Mouse (Mus musculus) right cerebral cortex, adult 2 months (tissue): ENCODE data around the gene 2610301B20Rik.
"Not testable (repeated sequence)": the region's sequence is repeated elsewhere in the genome, so short reads cannot be mapped to it uniquely, and the experiment has no call there.

Experiments used
- DNase-seq, 2 experiments: peaks; one replicate each; pipeline ENCODE4 v3.0.0; 2021 to 2022; ENCODE audit warnings: low spot score in 2 of 2

Gene 2610301B20Rik

DNA sequence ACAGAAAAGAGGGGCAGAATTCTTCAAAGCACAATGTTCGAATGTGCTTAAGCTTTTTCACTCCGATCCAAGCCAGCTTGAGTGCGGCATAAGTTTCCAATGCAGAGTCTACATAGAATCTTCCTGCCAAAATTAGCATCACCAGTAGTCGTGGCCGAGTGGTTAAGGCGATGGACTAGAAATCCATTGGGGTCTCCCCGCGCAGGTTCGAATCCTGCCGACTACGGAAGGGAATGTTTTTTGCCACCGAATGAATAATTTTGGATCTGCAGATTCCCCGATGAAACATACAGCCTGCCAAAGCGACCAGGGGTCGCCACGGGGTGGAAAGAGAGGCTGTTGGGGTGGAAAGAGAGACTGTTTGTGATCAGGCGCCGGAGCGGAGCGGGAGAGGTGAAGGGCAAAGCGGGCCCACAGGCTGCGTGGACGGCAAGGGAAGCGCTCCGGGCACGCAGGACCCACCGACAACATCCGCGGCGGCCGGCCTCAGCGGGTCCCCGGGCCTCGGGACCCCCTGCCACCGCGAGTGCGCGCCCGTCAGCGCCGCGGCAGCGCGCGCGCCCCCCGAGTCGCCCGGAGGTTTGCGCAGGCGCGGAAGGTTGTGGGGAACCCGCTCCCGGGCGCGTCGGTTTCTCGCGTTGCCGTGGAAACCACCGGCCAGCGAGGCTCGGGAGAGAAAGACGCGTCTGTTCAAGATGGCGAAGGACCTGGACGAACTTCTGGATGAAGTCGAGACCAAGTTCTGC lies at the start of gene 2610301B20Rik:
Gene 2610301B20Rik, plus strand, starts transcription at position 579 of the 746 bp plus-strand sequence.
- DNase-seq = peak; percentile 95 to 98

DNA sequence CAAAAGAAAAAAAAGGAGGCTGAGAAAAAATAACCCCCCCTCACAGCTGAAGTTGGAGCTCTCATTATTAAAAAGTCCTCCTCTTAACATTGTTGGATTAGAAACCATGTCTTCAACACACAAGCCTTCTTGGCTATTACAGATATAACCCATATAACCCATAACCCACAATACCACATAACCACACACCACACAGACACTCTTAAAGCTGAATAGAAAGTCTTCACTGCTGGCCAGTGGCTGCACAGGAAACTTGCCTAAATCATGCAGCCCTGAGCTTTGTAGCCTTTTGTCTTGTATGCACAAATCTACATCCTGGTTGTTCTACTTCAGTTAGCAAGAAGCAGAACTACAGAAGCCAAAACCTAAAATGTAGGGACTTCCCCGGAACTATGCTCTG lies 41.0 kb upstream of the 2610301B20Rik start:
- no peak for DNase-seq

DNA sequence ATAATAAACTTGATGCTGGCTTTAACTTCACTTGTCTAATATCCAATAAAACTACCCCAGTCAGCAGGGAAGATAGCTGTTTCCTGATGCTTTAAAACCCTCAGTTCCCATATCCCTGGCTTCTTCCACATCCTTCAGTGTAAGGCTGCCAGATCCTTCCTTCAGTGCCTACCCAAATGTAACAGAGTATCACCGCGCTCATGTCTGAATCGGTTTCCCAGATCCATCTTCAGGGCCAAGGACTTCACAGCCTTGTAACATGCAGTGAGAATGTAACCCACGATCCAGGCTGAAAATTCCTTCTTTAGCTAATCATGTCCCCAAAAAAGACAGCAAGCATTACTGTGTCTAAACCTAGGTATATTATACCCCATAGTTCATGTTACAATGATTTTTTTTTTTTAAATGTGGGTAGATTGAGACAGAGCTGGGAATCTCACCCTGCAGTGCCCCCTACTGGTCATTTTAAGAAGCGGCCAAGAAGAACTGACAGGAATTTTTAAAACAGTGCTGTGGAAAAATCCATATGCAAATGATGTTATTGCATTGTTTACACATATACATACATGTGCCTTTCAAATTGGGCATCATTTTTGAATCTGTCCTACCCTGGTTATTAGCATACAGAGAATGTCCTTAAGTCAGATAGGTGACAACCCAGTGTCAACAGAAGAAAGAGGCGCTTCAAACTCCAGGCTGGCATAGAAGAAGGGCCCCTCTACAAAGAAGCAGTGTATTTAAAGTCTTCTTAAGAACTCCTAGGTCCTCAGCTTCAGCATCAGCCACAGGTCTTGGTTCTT lies 38.8 kb upstream of the 2610301B20Rik start:
- DNase-seq = peak; percentile 45

DNA sequence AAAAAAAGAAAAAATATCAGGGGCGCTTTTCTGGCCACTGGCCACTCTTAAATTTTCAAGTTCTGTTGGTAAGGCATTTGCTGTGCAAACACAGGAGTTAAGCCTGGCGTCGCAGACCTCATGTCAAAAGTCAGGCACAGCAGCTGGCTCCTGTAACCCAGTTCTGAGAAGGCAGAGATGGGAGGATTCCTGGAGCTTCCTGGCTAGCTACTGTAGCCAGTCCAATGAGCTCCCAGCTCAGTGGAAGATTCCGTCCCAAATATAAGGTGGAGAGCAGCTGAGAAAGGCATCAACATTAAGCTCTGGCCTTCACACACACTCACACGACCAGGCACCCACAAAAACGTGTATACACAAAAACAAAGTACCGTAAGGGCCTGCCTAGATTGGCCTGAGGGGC lies 28.4 kb upstream of the 2610301B20Rik start:
- no peak for DNase-seq

DNA sequence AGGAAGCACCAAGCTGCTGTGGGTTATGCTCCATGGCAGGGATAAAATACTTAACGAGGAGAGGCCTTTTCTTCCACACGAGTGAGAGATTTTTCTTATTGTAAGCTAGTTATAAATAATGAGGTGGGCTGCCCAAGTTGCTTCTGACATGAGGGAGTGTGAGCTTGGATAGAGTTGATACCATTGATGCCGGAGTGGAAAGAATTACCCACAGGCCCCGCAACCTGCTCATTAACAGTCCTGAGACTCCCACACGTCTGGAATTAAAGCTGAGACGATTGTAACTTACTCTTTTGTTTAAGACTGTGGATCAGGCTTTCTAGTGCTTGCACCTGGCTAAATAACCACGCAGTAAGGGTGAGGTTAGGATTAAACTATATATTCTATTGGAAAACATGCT lies 24.5 kb upstream of the 2610301B20Rik start:
- no peak for DNase-seq

DNA sequence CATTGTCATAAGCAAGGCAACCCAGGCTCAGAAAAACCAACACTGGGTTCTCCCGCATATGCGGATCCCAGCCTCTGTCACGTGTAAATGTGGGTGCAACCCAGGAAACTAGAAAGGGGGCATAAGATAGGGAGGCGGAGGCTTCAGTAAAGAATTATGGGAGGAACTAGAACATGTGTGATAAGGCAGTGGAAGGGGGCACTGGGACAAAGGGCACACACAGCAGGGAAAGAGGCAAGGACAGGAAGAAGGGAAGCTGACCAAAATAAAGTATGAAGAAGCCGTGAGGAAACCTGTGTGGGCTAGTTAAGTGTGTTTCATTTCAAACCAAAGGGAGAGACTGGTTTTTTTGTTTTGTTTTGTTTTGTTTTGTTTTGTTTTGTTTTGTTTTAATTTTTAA lies 23.3 kb upstream of the 2610301B20Rik start:
- DNase-seq = no peak

DNA sequence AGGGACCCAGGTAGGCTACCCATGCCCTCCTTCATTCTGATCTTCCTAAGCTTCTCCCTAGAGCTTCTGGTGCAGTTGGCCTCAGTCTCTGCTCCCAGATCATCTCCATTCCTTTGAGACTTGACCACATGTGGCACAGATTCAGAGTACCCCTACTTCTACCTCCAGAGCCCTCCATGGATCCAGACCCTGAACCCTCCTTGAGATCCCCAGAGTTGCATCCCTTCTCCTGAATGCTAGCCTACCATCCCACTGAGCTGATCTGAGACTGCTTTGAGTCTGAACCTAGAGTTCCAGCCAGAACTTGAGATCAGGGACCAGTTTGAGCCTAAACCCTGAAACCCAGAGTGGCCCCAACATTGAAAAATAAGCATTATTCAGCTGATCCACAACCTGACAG lies 15.1 kb upstream of the 2610301B20Rik start:
- no peak for DNase-seq

DNA sequence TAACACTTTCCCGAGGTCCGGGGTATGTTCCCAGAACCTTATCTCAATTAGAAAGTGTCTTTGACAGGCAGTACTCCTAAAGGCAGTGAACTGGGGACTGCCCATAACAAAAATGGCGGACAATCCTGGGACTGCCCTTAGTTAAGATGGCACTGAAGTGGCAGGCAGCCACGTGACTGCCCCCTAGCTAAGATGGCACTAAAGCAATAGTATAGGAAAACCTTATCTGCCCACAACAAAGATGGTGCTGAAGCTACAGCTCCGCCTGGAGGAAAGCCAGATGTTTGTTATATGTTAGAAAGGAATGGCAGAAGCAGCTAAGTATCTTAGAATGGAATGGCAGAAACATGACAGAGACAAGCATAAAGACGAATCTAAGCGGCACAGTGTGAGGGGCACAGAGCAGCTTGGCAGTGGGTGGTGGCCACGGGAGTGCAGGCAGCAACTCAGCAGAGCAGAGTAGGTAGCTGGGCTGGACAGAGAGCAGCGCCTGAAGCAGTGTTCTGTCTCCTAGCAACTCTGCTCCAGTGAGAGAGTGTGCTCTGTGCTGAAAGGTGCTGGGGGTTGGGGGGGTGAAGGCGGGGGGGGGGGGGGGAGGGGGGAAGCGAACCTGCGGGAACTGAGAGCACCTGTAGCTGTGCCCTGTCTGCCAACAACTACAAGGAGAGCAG lies 14.3 kb upstream of the 2610301B20Rik start:
- DNase-seq = peak in 1 of 2 experiments; percentile 16

DNA sequence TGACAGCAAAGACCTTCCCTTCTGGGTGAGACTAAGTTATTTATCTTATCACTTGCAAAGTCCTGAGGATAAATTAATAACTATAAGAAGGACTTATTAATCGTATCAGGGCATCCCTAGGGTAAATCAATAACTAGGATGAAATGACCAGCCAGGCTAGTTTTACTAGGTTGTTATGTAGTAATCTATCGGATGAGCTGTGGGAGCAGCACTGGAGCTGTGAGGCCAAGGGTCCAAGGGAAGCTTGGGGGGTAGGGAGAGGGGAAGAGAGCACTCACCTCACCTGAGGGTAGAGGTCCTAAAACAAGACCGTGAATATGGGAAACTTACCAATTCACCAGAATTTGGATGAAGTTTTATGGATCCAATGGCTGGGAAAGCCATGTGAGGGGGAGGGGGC lies 13.5 kb upstream of the 2610301B20Rik start:
- no peak for DNase-seq

DNA sequence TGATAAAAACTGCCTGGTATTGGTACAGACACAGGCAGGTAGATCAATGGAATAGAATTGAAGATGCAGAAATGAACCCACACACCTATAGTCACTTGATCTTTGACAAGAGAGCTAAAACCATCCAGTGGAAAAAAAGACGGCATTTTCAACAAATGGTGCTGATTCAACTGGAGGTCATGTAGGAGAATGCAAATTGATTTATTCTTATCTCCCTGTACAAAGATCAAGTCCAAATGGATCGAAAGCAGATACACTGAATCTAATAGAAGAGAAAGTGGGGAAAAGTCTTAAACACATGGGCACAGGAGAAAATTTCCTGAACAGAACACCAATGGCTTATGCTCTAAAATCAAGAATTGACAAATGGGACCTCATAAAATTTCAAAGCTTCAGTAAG lies 11.4 kb upstream of the 2610301B20Rik start:
- not testable (repeated sequence) for DNase-seq

DNA sequence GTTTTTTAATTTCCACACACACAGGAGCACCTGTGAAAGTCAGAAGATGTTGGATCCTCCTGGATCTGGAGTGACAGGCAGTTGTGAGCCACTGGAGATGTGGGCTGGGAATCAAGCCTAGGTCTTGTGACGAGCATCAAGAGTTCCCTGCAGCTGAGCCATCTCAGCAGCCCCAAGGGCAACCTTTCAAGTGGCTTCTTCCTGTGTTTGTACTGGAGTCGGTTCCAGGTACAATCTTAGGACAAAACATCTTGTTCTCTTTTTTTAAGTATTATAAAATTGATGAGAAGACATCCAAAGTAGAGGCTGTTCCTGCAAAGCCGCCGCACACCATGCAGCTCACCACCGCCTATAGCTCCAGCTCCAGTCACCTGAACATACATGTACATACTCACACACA lies 2.1 kb upstream of the 2610301B20Rik start:
- DNase-seq = no peak

DNA sequence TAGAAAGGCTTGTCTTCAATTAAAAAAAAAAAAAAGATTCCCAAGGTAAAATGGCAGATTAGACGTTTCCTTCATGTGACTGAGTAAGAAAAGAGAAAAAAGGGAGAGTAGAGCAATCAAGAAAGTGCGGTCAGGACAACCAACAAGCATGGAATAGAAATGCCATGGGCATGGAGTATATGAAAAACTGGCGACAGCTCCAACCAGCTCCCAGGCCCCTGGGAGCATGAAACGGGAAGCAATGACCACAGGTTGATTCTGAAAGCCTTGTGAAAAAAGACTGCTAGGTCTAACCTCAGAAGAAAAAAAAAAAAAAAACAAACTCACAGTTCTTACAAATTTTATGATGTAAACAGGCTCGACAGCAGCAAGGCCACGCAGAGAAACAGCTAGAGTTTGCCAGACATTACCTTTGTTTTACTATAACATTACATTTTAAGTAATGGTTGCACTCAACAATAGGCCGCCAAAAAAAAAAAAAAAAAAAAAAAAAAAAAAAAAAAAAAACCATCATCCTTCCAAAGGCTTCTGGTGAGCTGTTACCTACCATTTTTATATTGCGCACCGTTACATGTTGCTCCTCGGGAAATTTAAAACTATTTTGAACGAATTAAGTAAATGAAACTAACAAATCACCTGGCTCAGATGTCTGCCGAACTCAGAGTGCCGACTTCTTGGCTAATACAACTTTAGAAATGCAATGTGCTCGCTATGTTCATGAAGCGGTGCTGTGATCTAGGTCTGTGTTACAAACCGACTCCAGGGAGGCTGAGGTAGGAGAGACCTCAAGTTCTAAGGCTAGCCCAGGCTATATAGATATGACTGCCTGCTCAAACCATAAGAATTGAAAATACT lies 1.4 kb upstream of the 2610301B20Rik start:
- DNase-seq = no peak

DNA sequence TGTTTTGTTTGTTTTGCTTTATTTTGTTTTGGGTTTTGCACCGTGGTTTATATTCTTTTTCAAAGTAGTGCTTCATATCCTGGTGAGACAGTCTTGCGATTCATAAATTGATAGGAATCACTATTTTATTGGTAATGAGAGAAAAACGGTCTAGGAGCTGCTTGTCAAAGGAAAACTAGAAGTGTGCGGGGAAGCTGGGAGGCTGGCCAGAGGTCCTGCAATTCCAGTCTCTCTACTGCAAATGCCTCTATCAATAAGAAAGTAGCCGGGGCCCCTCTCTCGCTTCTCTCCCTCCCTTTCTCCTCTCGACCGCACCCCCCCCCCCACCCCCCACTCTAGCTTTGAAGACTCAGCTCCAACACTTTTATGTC lies 764 bp upstream of the 2610301B20Rik start:
- peak in 1 of 2 experiments; percentile 22 for DNase-seq

DNA sequence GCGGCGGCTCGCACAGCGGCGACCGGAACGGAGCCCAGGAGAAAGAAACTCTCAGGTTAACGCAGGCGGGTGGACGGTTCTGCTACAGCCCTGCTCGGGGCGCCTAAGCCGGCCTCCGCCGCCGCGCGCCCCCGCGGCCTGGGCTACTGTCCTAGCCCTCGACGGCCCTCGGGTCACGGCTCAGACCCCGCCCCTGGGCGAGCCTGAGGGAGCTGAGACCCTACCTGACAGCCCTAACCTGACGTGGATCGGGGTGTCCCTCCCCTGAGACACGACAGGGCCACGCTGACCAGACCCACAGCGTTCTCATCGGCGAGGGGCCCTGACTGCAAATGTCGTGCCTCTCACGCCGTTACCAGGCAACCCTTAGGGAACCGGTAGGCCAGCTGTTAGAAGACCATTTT lies 422 bp downstream of the 2610301B20Rik start:
- peak in 1 of 2 experiments; percentile 33 for DNase-seq

DNA sequence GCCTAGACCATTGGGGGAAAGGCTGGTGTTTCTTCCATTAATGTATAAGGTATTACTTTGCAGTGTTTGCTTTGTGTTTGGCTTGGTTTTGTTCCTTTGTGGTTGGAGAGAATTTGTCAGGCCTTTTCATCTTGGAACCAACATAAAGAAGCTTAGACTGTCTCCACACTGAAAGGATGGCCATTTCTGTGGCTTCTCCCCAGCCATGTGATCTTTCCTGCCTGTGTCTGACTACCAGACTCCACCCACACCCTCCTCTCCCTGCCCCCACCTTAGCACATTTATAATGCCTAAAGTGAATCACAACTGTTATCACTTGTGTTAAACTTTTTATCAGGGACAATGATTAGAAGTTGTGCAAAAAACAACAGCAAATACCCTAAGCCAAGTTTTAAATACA lies 1.1 kb downstream of the 2610301B20Rik start:
- peak; percentile 31 to 37 for DNase-seq

DNA sequence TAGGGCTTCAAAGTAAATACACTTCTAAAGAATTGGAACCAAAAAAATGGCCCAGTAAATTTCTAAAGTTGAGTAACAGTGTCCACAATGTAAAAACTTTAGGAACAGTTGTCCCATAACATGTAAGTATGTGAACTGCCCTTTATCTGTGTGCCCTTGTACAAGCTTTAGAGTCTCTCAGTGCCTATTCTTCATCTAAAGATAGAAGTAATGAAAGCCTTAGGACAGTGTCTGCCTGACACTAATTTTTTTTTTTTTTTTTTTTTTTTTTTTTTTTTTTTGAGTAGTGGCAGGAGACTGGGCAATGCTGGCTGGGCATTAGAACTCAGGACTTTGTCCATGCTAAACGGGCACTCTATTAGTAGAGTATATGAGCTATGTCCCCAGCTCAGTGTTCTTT lies 2.8 kb downstream of the 2610301B20Rik start:
- no peak for DNase-seq

DNA sequence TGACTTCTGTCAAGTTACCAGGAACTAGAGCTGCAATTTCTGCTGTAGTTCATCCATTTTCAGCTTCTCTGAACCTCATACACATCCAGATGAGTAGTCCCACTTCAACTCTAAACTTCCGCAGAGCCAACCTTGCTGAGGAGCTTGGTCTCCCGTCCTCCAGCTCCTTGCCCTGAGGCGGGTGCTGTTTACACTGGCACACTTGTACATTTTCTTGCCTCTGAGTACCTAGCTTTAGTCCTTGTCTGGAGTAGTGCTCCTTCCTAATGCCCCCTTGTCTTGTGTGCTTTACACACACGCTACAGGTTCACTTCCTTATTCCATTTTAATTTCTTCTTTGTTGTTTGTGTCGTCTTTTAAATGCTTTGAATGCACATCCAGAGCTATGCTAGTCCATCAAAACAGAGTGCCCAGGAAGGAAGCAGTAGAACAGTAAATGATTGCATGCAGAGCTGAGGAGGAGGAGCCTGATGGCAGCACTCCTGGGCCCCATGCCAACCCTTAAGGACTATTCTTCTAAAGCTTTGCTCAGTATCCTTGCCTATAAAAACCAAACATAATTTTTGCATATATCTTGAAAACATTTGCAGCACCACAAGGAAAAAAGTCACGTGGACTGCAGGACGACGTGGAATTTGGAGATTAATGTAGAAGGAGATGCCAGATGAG lies 9.6 kb downstream of the 2610301B20Rik start:
- no peak for DNase-seq

DNA sequence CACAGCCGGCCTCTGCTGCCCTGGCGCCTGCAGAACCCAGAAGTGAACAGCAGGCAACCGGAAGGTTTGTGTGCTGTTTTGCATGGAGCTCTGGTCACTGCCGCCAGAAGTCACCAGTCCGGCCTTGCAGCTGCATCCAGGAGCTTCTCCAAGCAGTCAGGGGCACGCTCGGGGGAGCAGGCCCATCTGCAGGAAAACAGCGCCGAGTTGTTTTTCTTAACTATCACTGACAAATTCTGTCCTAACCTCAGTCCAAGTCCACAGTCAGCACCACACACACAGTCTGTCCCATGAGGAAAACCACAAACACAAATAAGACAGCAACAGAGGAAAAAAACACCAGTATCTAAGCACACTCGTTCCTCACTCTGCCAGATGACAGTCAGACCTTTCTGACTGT lies 14.5 kb downstream of the 2610301B20Rik start:
- no peak for DNase-seq

DNA sequence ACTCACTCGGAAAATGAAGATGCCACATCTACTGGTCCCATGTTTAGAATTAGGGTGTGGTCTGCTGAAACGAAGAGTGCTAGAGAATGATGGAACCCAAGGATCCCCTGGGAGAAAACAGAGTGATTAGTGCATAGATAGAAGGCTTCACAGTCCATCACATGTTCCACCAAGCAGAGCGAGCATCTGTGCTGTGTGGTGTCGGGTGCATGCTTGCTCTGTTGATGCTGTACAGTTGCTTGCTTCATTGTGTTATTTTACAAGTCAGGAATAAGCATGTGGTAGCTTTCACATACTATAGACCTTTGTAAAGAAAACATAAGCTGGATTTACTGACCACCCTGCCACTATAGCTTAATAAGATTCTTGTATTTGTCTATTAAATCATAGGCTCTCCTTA lies 22.0 kb downstream of the 2610301B20Rik start:
- DNase-seq = no peak

DNA sequence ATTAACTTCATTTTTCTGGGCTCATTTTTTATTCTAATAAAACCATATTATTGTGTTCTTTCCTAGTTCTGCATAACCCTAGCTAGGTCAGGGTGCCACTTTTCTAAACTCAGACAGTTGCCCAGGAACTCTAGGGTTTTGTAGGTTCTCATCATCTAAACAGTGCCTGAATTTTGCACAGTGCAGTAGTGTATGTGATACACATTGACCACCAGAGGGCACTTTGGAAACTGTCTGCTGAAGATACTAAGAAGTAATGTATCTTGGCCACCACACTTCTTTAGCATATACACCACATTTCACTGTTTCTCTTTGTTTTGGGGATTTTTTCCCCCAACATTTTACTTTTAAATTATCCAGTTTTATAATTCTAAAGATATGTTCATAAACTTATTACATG lies 22.6 kb downstream of the 2610301B20Rik start:
- no peak for DNase-seq

DNA sequence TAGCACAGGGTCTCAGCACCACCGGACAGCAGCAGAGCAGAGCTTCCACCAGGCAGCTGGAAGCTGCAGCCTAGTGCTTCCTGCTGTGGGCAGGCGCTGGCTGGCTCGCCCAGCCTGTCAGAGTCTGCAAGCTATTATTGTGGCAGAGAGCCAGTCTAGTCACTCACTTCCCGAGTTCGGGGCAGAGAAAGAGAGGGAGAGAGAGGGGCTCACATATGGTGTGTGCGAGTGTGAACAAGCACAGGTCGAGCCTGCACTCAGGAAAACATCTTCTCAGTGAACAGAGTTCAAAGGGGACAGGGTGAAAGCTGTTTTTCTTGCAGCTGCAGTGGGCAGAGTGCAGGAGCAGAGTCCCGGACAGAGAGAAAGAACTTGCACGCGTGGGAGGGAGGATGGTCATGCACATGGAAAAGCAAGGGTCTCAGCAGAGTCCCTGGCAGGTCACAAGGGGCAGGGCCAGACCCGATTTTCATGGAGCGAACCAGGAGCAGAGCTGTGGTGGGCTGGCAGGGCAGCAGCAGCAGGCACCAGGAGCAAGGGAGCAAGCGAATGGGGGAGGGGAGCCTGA lies 31.0 kb downstream of the 2610301B20Rik start:
- no peak for DNase-seq
